Mouse (Mus musculus): ENCODE results near the gene Sik2. TPM values are rescaled to one million over a fixed set of nuclear protein-coding genes. Genes with fewer than 3 reads are reported as not detected.
A peak's percentile ranks its signal among the peaks of the same experiment; 100 is the strongest.

The Sik2 gene
- polyA plus RNA-seq, 1 experiment from 2014 or later = 18.2 TPM

GRCm38 (mm10) chr9:50847606-50848368 is 161.1 kb downstream of the Sik2 start:
- no peak for ATAC-seq (replicated peaks; ENCODE audit: low FRiP score)
- Histone ChIP-seq H3K27ac (peak overlapping the region; percentile 28), H3K36me3 (peaks cover 14% of the 10 kb centered on the region), H3K4me2 (no peak overlapping the region), H3K4me3 (replicated peaks) (no peak overlapping the region), H3K9me3 (replicated peaks) (no peaks in the 10 kb centered on the region), H3K27me3 (no peaks in the 10 kb centered on the region), H3K9ac (no peak overlapping the region), H3K4me1 (peaks cover 53% of the 10 kb centered on the region)
- WGBS = 51% methylated on average over 12 of the region's 12 CpGs

GRCm38 (mm10) chr9:50847133-50847532 is 161.7 kb downstream of the Sik2 start:
- H3K27ac ChIP-seq = no peak overlapping the region; the same call in 1 of the 2 replicates
- no peak overlapping the region for H3K4me2 ChIP-seq
- H3K9ac ChIP-seq = no peak overlapping the region
- no peaks in the 10 kb centered on the region for H3K9me3 ChIP-seq (replicated peaks)
- peaks cover 16% of the 10 kb centered on the region for H3K36me3 ChIP-seq
- H3K4me1 ChIP-seq = peaks cover 48% of the 10 kb centered on the region
- WGBS = 92% methylated on average over 6 of the region's 6 CpGs
- no peak overlapping the region for H3K4me3 ChIP-seq (replicated peaks)
- no peak for ATAC-seq (replicated peaks; ENCODE audit: low FRiP score)
- no peaks in the 10 kb centered on the region for H3K27me3 ChIP-seq

- Histone ChIP-seq H3K36me3 (peaks cover 16% of the 10 kb centered on the region), H3K9me3 (replicated peaks) (no peaks in the 10 kb centered on the region), H3K27me3 (no peaks in the 10 kb centered on the region), H3K27ac (peak overlapping the region; percentile 61), H3K4me3 (replicated peaks) (no peak overlapping the region), H3K4me2 (no peak overlapping the region), H3K9ac (no peak overlapping the region), H3K4me1 (peaks cover 43% of the 10 kb centered on the region)
- peak; percentile 91 for ATAC-seq (replicated peaks; ENCODE audit: low FRiP score)
- WGBS = 19% methylated on average over 9 of the region's 9 CpGs
These were observed 163.3 kb downstream of the Sik2 start for GRCm38 (mm10) chr9:50845547-50845946.

GRCm38 (mm10) chr9:50845081-50845480 is 163.8 kb downstream of the Sik2 start, which contains the start of gene Ppp2r1b:
Gene Ppp2r1b, plus strand, starts transcription at chr9:50845301.
- 75% methylated on average over 3 of the region's 3 CpGs for WGBS
- H3K27me3 ChIP-seq = no peaks in the 10 kb centered on the region
- no peak within 1 kb of the TSS for H3K9ac ChIP-seq
- H3K9me3 ChIP-seq (replicated peaks) = no peaks in the 10 kb centered on the region
- peaks cover 16% of the 10 kb centered on the region for H3K36me3 ChIP-seq
- H3K27ac ChIP-seq = peak within 1 kb of the TSS; percentile 61
- H3K4me1 ChIP-seq = peaks cover 39% of the 10 kb centered on the region
- H3K4me3 ChIP-seq (replicated peaks) = no peak within 1 kb of the TSS
- H3K4me2 ChIP-seq = no peak within 1 kb of the TSS
- ATAC-seq (replicated peaks; ENCODE audit: low FRiP score) = no peak

Other genes with a start within 250 kb of the Sik2 start
- gene Fdxacb1, start 240.8 kb downstream of the Sik2 start, polyA plus RNA-seq (2015; fragmentation: Nextera tagmentation; extraction: Ambion mirVana) = 10.9 and 11.7 TPM in 2 replicates
- gene Alg9, start 234.1 kb downstream of the Sik2 start, polyA plus RNA-seq (2015; fragmentation: Nextera tagmentation; extraction: Ambion mirVana) = 35.6 and 35.9 TPM in 2 replicates
- 30.1 and 35.0 TPM in 2 replicates for gene 1110032A03Rik, start 233.6 kb downstream of the Sik2 start, polyA plus RNA-seq (2015; fragmentation: Nextera tagmentation; extraction: Ambion mirVana)
- 74.8 and 75.6 TPM in 2 replicates for gene Ppp2r1b, start 163.8 kb downstream of the Sik2 start, polyA plus RNA-seq (2015; fragmentation: Nextera tagmentation; extraction: Ambion mirVana)
- gene Btg4, start 51.8 kb upstream of the Sik2 start, polyA plus RNA-seq (2015; fragmentation: Nextera tagmentation; extraction: Ambion mirVana) = not detected in 2 replicates
- 7.5 and 8.1 TPM in 2 replicates for gene Layn, start 68.0 kb upstream of the Sik2 start, polyA plus RNA-seq (2015; fragmentation: Nextera tagmentation; extraction: Ambion mirVana)
- gene 4833427G06Rik, start 93.0 kb upstream of the Sik2 start, polyA plus RNA-seq (2015; fragmentation: Nextera tagmentation; extraction: Ambion mirVana) = not detected in 2 replicates
- gene Gm32742, start 156.4 kb upstream of the Sik2 start, polyA plus RNA-seq (2015; fragmentation: Nextera tagmentation; extraction: Ambion mirVana) = 0.01 and 0.03 TPM in 2 replicates
- 0.08 TPM in 1 of 2 replicates, not detected in the other for gene Pou2af1, start 204.6 kb upstream of the Sik2 start, polyA plus RNA-seq (2015; fragmentation: Nextera tagmentation; extraction: Ambion mirVana)